8 mouse cellular contexts compared by ENCODE assay signal in the genomic region with DNA sequence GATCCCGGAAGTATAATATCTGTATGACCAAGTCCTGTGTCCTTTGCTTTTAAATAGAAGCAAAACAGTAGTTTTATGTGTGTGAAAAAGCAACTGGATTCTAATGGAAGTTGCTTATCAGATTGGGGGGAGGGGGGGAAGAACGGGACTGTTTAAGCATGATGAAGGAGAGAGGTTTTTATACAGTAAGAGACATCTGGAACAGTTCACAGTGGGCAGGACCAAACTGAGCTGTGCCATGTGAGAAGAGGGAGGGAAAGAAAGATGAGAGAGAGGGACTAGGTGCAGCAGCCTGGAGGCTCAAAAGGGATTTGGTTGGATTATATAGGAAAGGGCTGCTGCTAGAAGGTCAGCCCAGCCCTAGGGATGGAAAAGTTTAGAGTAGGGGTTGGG. TPM values are rescaled to one million over a fixed set of nuclear protein-coding genes. Genes with fewer than 3 reads are reported as not detected.
DNase-seq lines count a peak whose midpoint lies in the region; ATAC-seq and TF ChIP-seq lines count a peak whose summit lies in the region.

No protein-coding gene starts in this region.

- no peak overlapping the region for H3K4me3 ChIP-seq in thymus, adult 2 months (ENCODE audit: control insufficient read depth, insufficient read depth, low read length)
- H3K4me3 ChIP-seq in intestine, embryonic 14.5 days (ENCODE audit: low read depth, low read length): peak overlapping the region; percentile 53
- H3K4me3 ChIP-seq in midbrain, embryonic 15.5 days: peak overlapping the region; percentile 72

- H3K9me3 ChIP-seq in intestine, embryonic 14.5 days (ENCODE audit: control insufficient read depth, low read length): no peaks in the 10 kb centered on the region
- H3K9me3 ChIP-seq in midbrain, embryonic 15.5 days: no peaks in the 10 kb centered on the region

- TF ChIP-seq POLR2A in thymus, adult 2 months (IDR thresholded peaks at IDR 0.05; ENCODE audit: control insufficient read depth, extremely low read depth, insufficient read depth, low read length, poor library complexity): no peak

- H3K4me2 ChIP-seq in intestine, embryonic 14.5 days (ENCODE audit: low read length): peak overlapping the region; percentile 68
- peak overlapping the region; percentile 72 for H3K4me2 ChIP-seq in midbrain, embryonic 15.5 days

- no peaks in the 10 kb centered on the region for H3K36me3 ChIP-seq in thymus, adult 2 months (ENCODE audit: control insufficient read depth, insufficient read depth, low read length)
- no peaks in the 10 kb centered on the region for H3K36me3 ChIP-seq in intestine, embryonic 14.5 days (ENCODE audit: control insufficient read depth, insufficient read depth, low read length)
- no peaks in the 10 kb centered on the region for H3K36me3 ChIP-seq in midbrain, embryonic 15.5 days (replicated peaks)

- H3K9ac ChIP-seq in intestine, embryonic 14.5 days (ENCODE audit: low read length): peak overlapping the region; percentile 31
- peak overlapping the region; percentile 78 for H3K9ac ChIP-seq in midbrain, embryonic 15.5 days

- peak; percentile 7 for DNase-seq in cerebellum, adult 8-10 months
- DNase-seq in cerebellum, adult 18-20 months: no peak
- peak; percentile 3 for DNase-seq in thymus, adult 2 months
- no peak for DNase-seq in thymus, adult 18-20 months
- DNase-seq in intestine, embryonic 14.5 days (ENCODE audit: low spot score): peak; percentile 53
- DNase-seq in right cerebral cortex, postnatal 4 days: no peak
- DNase-seq in adrenal gland, postnatal 4 days (ENCODE audit: low spot score in 2 of 2): no peak

- no peaks in the 10 kb centered on the region for H3K27me3 ChIP-seq in thymus, adult 2 months (ENCODE audit: control insufficient read depth, insufficient read depth, low read length)
- no peaks in the 10 kb centered on the region for H3K27me3 ChIP-seq in intestine, embryonic 14.5 days (replicated peaks; ENCODE audit: control insufficient read depth, insufficient read depth, low read length)
- no peaks in the 10 kb centered on the region for H3K27me3 ChIP-seq in midbrain, embryonic 15.5 days (replicated peaks)

- peak; percentile 65 for ATAC-seq in intestine, embryonic 14.5 days (replicated peaks; ENCODE audit: low FRiP score, low TSS enrichment, low read depth)
- ATAC-seq in midbrain, embryonic 15.5 days (replicated peaks): peak; percentile 85

- TF ChIP-seq CTCF in thymus, adult 2 months (IDR thresholded peaks at IDR 0.05; ENCODE audit: borderline replicate concordance, control insufficient read depth, extremely low read depth, insufficient read depth, low read length, poor library complexity): no peak

- peak overlapping the region; percentile 70 for H3K27ac ChIP-seq in thymus, adult 2 months (ENCODE audit: control insufficient read depth, insufficient read depth, low read length)
- H3K27ac ChIP-seq in intestine, embryonic 14.5 days (ENCODE audit: low read depth): peak overlapping the region; percentile 38; the same call in 1 of the 2 replicates
- peak overlapping the region; percentile 81 for H3K27ac ChIP-seq in midbrain, embryonic 15.5 days

- 1% methylated on average over 2 of the region's 2 CpGs for WGBS in thymus, adult 2 months
- WGBS in intestine, embryonic 14.5 days: 7% methylated on average over 2 of the region's 2 CpGs
- 5% methylated on average over 2 of the region's 2 CpGs for WGBS in midbrain, embryonic 15.5 days

- peaks cover 3% of the 10 kb centered on the region for H3K4me1 ChIP-seq in thymus, adult 2 months (replicated peaks; ENCODE audit: control insufficient read depth, insufficient read depth, low read length)
- peaks cover 4% of the 10 kb centered on the region; the same call in 1 of the 2 replicates for H3K4me1 ChIP-seq in intestine, embryonic 14.5 days (replicated peaks; ENCODE audit: control insufficient read depth, insufficient read depth, low read length)
- peaks cover 10% of the 10 kb centered on the region for H3K4me1 ChIP-seq in midbrain, embryonic 15.5 days

RNA-seq across cellular contexts. Expression of a gene that starts 0.5 kb away (rescaled TPM):
- 2.3 and 3.2 TPM in 2 replicates for polyA plus RNA-seq in thymus, adult 2 months (2012; rRNA removed)
- polyA plus RNA-seq in intestine, embryonic 14.5 days (2014; fragmentation: Nextera tagmentation; extraction: Ambion mirVana): 11.6 and 13.5 TPM in 2 replicates
- 28.6 and 31.1 TPM in 2 replicates for polyA plus RNA-seq in midbrain, embryonic 15.5 days (2015; fragmentation: Nextera tagmentation; extraction: Ambion mirVana)
- total RNA-seq in adrenal gland, postnatal 4 days (2021): 1 to 10 TPM; 9.0 TPM

RNA-seq across cellular contexts. Expression of a gene that starts 32.5 kb away (rescaled TPM):
- polyA plus RNA-seq in thymus, adult 2 months (2012; rRNA removed): 17.2 and 19.8 TPM in 2 replicates
- polyA plus RNA-seq in intestine, embryonic 14.5 days (2014; fragmentation: Nextera tagmentation; extraction: Ambion mirVana): 12.4 and 13.4 TPM in 2 replicates
- 9.3 and 10.0 TPM in 2 replicates for polyA plus RNA-seq in midbrain, embryonic 15.5 days (2015; fragmentation: Nextera tagmentation; extraction: Ambion mirVana)
- total RNA-seq in adrenal gland, postnatal 4 days (2021): 10 to 100 TPM; 78.6 to 84.7 TPM

Comparison
In these comparisons a context has a peak if more than half of its experiments do, and no peak if none do; other contexts are left out.
1. DNase-seq: peak in cerebellum, adult 8-10 months (single experiment), thymus, adult 2 months (single experiment) and intestine, embryonic 14.5 days (single experiment); none in cerebellum, adult 18-20 months (0 of 2), thymus, adult 18-20 months (0 of 2), right cerebral cortex, postnatal 4 days (single experiment) and adrenal gland, postnatal 4 days (0 of 2).
2. Peak in every context shown above with its lines, with median percentiles within 50 percentile points of each other: H3K27ac ChIP-seq.